Mouse (Mus musculus) erythroblast, embryonic 14.5 days (primary cell): ENCODE data around the gene Kctd7.
A peak's percentile ranks its signal among the peaks of the same experiment; 100 is the strongest.

Experiments used
- GATA1 ChIP-seq: IDR thresholded peaks from 2 replicates; pipeline ENCODE4 v1.6.1; 2012; ENCODE audit warnings: low read length, inconsistent platforms, mixed read lengths
- TAL1 ChIP-seq: IDR thresholded peaks from 3 replicates; pipeline ENCODE4 v1.6.1; 2012; ENCODE audit warnings: low read length, inconsistent platforms, mixed read lengths

GRCm38 (mm10) chr5:130097837-130098236, 46.8 kb upstream of the Kctd7 start:
- TF ChIP-seq GATA1 (peak; percentile 72), TAL1 (no peak)
